Mouse (Mus musculus) liver, embryonic 14.5 days (tissue): ENCODE data around the gene Dazap1.

Experiments
- CTCF ChIP-seq: IDR thresholded peaks from 2 replicates; pipeline ENCODE4 v1.5.1; 2016; ENCODE audit warnings: antibody characterized with exemption, low read depth, control low read depth
- EP300 ChIP-seq: IDR thresholded peaks from 2 replicates; pipeline ENCODE4 v1.6.1; 2016; ENCODE audit warnings: antibody characterized with exemption, low read depth

- TF ChIP-seq CTCF: no peak
- no peak; the same call in 1 of the 2 replicates for TF ChIP-seq EP300
These were observed 8.8 kb downstream of the Dazap1 start for GRCm38 (mm10) chr10:80270099-80270498.
